Mouse (Mus musculus) embryonic facial prominence, embryonic 15.5 days (tissue): ENCODE data around the gene Tssc4. TPM values are rescaled to one million over a fixed set of nuclear protein-coding genes. Genes with fewer than 3 reads are reported as not detected.

Experiments used
- ATAC-seq: fragments of 200-750 bp; cut with Nextera tagmentation; 2 replicates; pipeline ENCODE4 v1.8.0; 2017; ENCODE audit warnings: low read depth, moderate TSS enrichment; ENCODE audit not compliant: insufficient number of reproducible peaks, low FRiP score, low TSS enrichment
- H3K27ac ChIP-seq: fragments of 300-500 bp; sonication (generic); replicated peaks from 2 replicates; pipeline ENCODE4 v1.5.1; 2015; ENCODE audit warnings: mild to moderate bottlenecking, inconsistent platforms
- H3K27me3 ChIP-seq: fragments of 300-500 bp; sonication (generic); 2 replicates; pipeline ENCODE4 v1.6.1; 2015; ENCODE audit warnings: inconsistent platforms
- H3K36me3 ChIP-seq: fragments of 300-500 bp; sonication (generic); 2 replicates; pipeline ENCODE4 v1.6.1; 2015; ENCODE audit warnings: mild to moderate bottlenecking, inconsistent platforms
- H3K4me1 ChIP-seq: fragments of 300-500 bp; sonication (generic); 2 replicates; pipeline ENCODE4 v1.6.1; 2015; ENCODE audit warnings: inconsistent platforms
- H3K4me2 ChIP-seq: fragments of 300-500 bp; sonication (generic); replicated peaks from 2 replicates; pipeline ENCODE4 v1.6.1; 2015; ENCODE audit warnings: mild to moderate bottlenecking, inconsistent platforms
- H3K4me3 ChIP-seq: fragments of 300-500 bp; sonication (generic); replicated peaks from 2 replicates; pipeline ENCODE4 v1.5.1; 2015; ENCODE audit warnings: mild to moderate bottlenecking, inconsistent platforms
- H3K9ac ChIP-seq: fragments of 300-500 bp; sonication (generic); 2 replicates; pipeline ENCODE4 v1.6.1; 2015; ENCODE audit warnings: inconsistent platforms
- H3K9me3 ChIP-seq: fragments of 300-500 bp; sonication (generic); replicated peaks from 2 replicates; pipeline ENCODE4 v1.6.1; 2016; ENCODE audit warnings: inconsistent platforms
- WGBS: fragments of 180-500 bp; shearing (Covaris S2); methylation state at CpG from one replicate; pipeline ENCODE4 v1.1.7; 2015; 5-methylcytosine and 5-hydroxymethylcytosine counted together
- polyA plus RNA-seq: library from polyadenylated mRNA; unstranded; fragments of >200 nt; fragmentation: Nextera tagmentation; extraction: Ambion mirVana; gene quantifications from 2 replicates; pipeline ENCODE4 v1.2.1, GENCODE M21; 2015

Gene Tssc4
- polyA plus RNA-seq, 1 experiment from 2014 or later: 104 TPM

DNA sequence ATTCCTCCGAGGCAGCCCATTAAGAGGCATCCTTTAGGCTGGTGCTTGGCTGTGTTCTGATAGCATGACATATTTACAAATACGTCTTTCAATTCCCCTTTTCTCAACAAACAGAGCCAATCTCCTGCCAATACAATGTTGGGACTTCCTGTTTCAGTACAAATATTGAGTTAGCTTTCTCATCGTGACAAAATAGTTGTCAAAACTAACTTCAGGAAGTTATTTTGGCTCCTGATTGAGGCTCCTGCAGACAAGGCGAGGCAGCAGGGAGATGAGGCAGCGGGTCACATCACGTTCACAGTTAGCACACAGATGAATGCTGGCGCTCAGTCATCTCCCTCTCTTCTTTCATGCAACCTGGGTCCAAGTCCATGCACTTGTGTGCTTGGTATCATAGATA, 22.7 kb upstream of the Tssc4 start:
- ATAC-seq: no peak
- Histone ChIP-seq H3K9me3 (no peaks in the 10 kb centered on the region), H3K4me1 (no peaks in the 10 kb centered on the region), H3K36me3 (no peaks in the 10 kb centered on the region), H3K4me2 (no peak overlapping the region), H3K9ac (no peak overlapping the region), H3K4me3 (no peak overlapping the region), H3K27me3 (no peaks in the 10 kb centered on the region), H3K27ac (no peak overlapping the region)
- 75% methylated on average over 7 of the region's 7 CpGs for WGBS

DNA sequence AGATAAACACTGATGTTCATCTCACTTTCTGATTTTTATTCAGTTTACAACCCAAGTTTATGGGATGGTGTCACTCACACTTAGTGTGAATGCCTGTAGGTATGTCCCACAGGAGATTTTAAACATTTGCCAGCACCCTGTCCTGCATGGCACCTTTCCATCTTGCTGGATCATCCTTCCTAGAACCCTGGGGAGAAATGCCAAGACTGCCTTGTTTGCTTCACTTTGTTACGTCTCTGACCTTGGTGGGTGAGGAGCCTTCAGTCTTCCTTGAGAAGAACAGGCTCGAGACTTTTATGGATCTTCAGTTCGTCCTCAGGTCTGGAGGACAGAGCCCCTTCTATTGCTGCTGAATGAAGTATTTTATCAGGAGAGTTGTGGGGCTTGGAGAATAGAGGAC, 19.7 kb upstream of the Tssc4 start:
- Histone ChIP-seq H3K4me2 (no peak overlapping the region), H3K27ac (no peak overlapping the region), H3K4me1 (peaks cover 16% of the 10 kb centered on the region), H3K9ac (no peak overlapping the region), H3K27me3 (no peaks in the 10 kb centered on the region), H3K4me3 (no peak overlapping the region), H3K9me3 (no peaks in the 10 kb centered on the region), H3K36me3 (no peaks in the 10 kb centered on the region)
- no peak for ATAC-seq
- WGBS: 73% methylated on average over 3 of the region's 3 CpGs

DNA sequence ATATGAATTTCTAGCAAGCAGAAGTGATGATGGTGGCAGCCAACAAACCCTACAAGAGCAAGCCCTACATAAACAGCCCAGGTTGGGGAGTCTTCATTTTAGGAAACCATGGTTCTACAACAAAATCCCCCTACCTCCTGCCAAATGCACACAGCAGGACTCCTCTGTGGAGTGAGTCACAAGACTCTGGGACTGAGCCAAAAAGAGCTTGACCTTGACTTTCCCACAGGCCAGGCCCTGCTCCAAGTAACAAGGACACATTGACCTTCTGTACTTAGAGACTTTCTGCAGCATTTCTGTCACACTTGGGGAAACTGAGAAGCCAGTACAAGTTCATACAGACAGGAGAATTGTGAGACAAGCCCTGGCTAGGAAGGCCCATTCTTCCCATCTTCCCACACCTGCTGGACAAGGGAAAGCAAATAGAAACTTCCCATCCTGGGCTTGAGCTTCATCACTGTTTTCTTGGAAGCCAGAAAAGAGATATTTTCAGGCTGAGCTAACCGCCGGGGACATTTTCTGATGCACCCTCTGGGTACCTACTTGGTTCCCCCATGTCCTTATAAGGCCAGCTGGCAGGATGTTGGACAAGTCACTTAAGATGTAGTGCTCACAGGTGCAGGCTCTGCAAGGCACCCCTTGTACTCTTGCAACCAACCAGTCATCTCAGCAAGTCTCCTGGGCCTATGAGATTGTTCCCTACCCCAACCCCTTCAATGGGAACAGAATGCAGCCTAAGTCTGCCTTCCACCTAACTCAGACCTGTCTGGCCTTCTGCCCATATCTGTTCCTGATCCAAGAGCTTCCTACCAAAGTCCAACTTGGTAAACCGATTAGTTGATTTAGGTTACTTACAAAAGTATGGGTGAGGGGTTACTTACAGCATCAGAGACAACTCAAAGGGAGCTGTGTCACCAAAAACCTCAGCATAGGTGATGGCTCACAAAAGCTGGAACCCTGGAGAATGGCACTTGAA, 18.9 kb upstream of the Tssc4 start:
- 88% methylated on average over 3 of the region's 3 CpGs for WGBS
- H3K9ac ChIP-seq: no peak overlapping the region

DNA sequence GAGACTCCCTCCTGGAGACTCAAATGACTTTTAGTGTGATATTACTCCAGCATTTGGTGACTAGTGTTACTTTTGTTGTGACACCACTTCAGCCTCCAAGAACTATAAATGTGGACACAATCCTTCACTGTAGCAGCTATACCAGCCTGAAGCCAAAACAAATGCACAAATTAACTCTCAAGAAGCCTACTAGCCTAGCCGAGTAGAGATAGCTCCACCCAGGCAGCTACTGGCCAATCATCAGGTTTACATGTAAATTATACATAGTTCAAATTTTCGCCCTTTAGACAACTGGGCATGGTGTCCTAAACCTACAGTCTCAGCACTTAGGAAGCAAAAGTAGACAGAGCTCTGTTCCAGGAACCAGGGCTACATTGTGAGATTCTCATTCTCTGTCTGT, 17.7 kb upstream of the Tssc4 start:
- H3K27ac ChIP-seq: no peak overlapping the region
- no peaks in the 10 kb centered on the region for H3K36me3 ChIP-seq
- H3K27me3 ChIP-seq: no peaks in the 10 kb centered on the region
- no peak overlapping the region for H3K4me2 ChIP-seq
- no peak overlapping the region for H3K9ac ChIP-seq
- no peak overlapping the region for H3K4me3 ChIP-seq
- WGBS: 48% methylated on average over 2 of the region's 2 CpGs
- peaks cover 36% of the 10 kb centered on the region for H3K4me1 ChIP-seq
- ATAC-seq: no peak
- H3K9me3 ChIP-seq: no peaks in the 10 kb centered on the region

More for the DNA sequence above, 18.9 kb upstream of the Tssc4 start:
- Histone ChIP-seq H3K4me2 (no peak overlapping the region), H3K4me1 (peaks cover 24% of the 10 kb centered on the region), H3K36me3 (no peaks in the 10 kb centered on the region), H3K4me3 (no peak overlapping the region), H3K9me3 (no peaks in the 10 kb centered on the region), H3K27me3 (no peaks in the 10 kb centered on the region), H3K27ac (no peak overlapping the region)
- no peak for ATAC-seq

DNA sequence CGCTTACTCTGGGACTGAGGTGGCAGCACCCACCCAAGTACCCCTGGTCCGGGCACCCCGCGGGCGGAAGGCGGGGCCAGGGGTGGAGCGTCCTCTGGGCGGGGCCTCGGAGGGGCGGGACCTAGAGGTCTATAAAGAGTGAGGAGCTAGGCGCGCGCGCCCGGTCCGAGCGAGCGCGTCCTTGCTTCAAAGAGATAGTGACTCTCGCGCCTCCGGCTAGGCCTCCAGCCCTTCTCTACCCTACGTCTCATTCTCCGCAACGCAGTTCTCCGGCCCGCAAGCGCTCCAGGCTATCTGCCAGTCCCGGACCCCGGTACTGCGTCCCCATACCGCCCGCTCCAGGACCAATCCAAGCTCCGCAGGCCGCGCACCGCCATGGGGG, 16.4 kb upstream of the Tssc4 start, which contains the start of gene Cd81:
Gene Cd81, plus strand, starts transcription at position 114 of the 382 bp plus-strand sequence.
- H3K36me3 ChIP-seq: no peaks in the 10 kb centered on the region
- peak within 1 kb of the TSS; percentile 93 for H3K27ac ChIP-seq
- no peaks in the 10 kb centered on the region for H3K27me3 ChIP-seq
- peak within 1 kb of the TSS; percentile 85 for H3K4me2 ChIP-seq
- H3K4me1 ChIP-seq: peaks cover 49% of the 10 kb centered on the region
- WGBS: under 1% methylated on average over 30 of the region's 37 CpGs
- H3K9me3 ChIP-seq: no peaks in the 10 kb centered on the region
- peak within 1 kb of the TSS; percentile 77 for H3K4me3 ChIP-seq
- peak within 1 kb of the TSS; percentile 90 for H3K9ac ChIP-seq
- ATAC-seq: peak; percentile 82

DNA sequence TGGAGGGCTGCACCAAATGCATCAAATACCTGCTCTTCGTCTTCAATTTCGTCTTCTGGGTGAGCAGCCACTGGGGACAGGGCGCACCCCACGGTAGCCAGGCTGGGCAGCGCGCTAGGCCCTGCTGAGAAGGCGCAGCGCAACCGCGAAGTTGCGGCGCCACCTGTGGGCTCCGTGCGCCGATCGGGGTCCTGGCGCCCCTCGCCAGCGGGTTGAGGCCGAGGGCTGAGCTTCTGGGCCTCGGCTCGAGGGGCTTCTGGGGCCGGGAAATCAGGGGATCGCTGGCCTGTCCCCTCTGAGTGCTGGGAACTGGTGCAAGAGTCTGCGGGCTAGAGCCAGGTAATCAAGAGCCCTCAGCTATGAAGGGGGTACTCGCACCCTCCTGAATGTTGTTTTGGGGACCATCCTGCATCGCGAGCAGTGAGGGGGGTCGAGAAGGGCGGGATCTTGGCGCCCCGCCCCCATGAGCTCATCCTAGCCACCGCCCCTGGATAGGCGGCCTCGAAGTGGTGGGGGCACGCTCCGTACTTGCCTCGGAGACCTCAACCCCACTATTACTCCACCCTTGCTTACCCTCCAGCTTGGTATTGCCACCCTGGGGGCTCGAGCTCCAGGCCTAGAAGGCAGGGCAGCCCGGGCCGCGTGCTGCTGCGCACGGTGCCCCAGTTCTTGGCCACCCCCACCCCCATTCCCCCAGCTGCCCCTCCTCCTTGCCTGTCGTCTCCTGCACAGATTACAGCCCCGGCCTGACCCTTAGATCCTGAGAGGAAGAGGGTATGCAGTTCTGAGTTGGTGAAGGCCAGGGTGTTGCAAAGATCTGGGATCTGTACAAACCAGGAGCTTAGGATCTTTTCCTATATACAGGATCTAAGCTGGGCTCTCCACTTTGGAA, 15.8 kb upstream of the Tssc4 start:
- peak; percentile 83 for ATAC-seq
- Histone ChIP-seq H3K27ac (peak overlapping the region; percentile 93), H3K27me3 (no peaks in the 10 kb centered on the region), H3K4me1 (peaks cover 55% of the 10 kb centered on the region), H3K9ac (peak overlapping the region; percentile 90), H3K9me3 (no peaks in the 10 kb centered on the region), H3K4me3 (peak overlapping the region; percentile 77), H3K36me3 (no peaks in the 10 kb centered on the region), H3K4me2 (peak overlapping the region; percentile 85)
- under 1% methylated on average over 46 of the region's 46 CpGs for WGBS

DNA sequence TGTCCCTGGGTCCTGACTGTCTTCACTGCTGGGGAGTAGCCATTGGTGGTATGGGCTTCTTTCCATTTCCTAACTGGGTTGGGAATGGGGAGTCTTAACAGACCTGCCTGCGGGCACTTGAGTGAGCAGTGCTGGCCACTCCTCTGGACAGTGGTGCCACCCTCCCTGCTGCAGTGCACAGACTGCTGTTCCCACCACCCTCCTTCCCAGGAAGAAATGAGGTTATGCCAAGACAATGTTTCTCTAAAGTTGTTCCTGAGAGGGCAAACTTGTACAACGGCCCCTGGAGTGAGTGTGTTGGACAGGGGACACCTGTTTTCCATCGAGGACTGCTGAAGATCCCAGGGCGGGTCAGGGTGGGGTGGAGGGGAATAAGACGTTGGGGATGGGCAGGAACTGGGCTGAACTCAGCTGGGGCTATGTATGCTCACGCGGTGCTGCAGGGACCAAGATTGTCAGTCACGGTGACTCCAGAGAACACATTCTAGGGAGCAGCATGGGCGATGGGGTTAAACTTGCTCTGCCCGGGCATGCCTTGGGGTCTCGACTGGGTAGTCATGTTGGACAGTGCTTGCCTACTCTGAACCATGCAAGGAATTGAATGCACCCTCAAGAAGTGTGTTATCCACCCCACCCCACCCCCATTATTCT, 15.0 kb upstream of the Tssc4 start:
- WGBS: 26% methylated on average over 11 of the region's 11 CpGs
- Histone ChIP-seq H3K27ac (peak overlapping the region; percentile 93), H3K9ac (peak overlapping the region; percentile 90), H3K4me3 (peak overlapping the region; percentile 77), H3K4me1 (peaks cover 64% of the 10 kb centered on the region), H3K4me2 (peak overlapping the region; percentile 85), H3K9me3 (no peaks in the 10 kb centered on the region), H3K27me3 (no peaks in the 10 kb centered on the region), H3K36me3 (no peaks in the 10 kb centered on the region)
- ATAC-seq: no peak

DNA sequence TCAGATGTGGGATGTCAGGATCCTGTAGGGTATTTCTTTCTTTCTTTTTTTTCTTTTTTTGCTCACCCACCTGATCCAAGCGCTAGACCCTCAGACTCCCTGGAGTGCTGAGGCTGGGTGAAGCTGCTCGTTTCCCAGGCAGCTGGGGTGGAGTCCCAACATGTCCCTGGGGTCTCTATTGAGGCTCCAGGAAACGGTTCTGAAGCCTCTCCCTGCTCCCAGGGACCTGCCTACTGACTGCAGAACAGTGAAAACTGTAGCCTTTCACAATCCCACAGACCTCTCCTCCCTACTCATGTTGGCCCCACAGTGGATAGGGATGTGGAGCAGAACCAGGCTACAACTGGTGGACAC, 14.5 kb upstream of the Tssc4 start:
- Histone ChIP-seq H3K27ac (0 out of 2 replicates have a peak overlapping the region, but pooled peaks have one; percentile 68), H3K4me3 (peak overlapping the region; percentile 77)
- 30% methylated on average over 3 of the region's 3 CpGs for WGBS

DNA sequence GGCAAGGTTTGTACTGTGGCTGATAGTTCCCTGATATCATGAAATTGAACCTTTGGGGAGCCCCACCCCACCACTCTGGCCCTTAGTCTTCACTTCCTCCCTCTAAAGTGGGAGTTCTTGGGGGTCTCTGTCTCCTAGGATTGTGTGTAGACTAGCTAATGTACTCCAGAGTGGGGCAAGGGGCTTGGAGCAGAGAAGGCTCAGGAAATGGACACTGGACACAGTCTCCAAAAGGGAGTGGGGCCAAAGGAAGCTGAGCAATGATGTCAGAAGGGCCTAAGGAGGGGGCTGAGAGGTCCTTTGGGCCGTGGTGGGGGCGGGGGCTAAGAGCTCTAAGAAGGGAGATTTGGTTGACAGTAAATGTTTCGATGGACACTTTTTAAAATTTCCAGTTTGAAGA, 14.0 kb upstream of the Tssc4 start:
- no peak for ATAC-seq
- H3K27me3 ChIP-seq: no peaks in the 10 kb centered on the region
- H3K36me3 ChIP-seq: no peaks in the 10 kb centered on the region
- peak overlapping the region; percentile 85 for H3K4me2 ChIP-seq
- no peaks in the 10 kb centered on the region for H3K9me3 ChIP-seq
- 0 out of 2 replicates have a peak overlapping the region, but pooled peaks have one; percentile 68 for H3K27ac ChIP-seq
- 74% methylated on average over 3 of the region's 3 CpGs for WGBS
- peak overlapping the region; percentile 90; the same call in 1 of the 2 replicates for H3K9ac ChIP-seq
- H3K4me3 ChIP-seq: peak overlapping the region; percentile 77
- peaks cover 72% of the 10 kb centered on the region for H3K4me1 ChIP-seq

More for the DNA sequence above, 14.5 kb upstream of the Tssc4 start:
- Histone ChIP-seq H3K27me3 (no peaks in the 10 kb centered on the region), H3K36me3 (no peaks in the 10 kb centered on the region), H3K4me2 (peak overlapping the region; percentile 85), H3K9me3 (no peaks in the 10 kb centered on the region), H3K4me1 (peaks cover 69% of the 10 kb centered on the region), H3K9ac (peak overlapping the region; percentile 90; the same call in 1 of the 2 replicates)
- no peak for ATAC-seq

DNA sequence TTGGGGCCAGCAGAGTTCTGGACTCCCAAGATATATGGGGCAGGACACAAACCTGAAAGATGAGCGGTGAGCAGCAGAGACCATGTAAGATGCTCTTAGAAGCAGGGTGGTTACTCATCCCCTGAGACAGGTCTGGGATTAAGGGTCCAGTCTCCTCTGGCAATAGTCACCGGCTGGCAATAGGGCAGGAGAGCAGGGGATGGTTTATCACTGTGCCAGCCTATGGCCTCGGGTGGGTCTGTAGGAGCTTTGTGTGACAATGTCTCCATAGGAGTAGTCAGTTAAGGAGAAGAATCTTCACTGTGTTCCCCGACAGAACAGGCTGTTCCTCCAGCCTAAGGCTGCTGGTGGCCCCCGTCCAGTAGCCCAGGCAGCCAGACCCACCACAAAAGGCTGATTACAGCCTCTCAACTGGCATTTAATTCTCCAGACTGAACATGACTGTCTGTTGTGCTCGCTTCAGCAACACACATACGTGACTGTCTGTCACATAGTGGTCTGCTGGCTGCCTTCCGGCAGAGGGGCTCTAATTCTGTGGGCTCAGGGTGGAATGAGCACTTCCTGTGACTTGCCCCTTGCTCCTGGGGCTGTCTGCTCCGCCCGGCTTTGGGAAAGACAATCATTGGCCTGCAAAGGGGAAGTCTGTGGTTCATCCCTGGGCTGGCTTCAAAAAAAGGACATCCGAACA, 13.4 kb upstream of the Tssc4 start:
- Histone ChIP-seq H3K9ac (0 out of 2 replicates have a peak overlapping the region, but pooled peaks have one; percentile 90), H3K9me3 (no peaks in the 10 kb centered on the region), H3K4me1 (peaks cover 76% of the 10 kb centered on the region), H3K4me2 (peak overlapping the region; percentile 85), H3K4me3 (peak overlapping the region; percentile 77), H3K27me3 (no peaks in the 10 kb centered on the region), H3K36me3 (peaks cover 1% of the 10 kb centered on the region), H3K27ac (peak overlapping the region; percentile 68)
- 66% methylated on average over 11 of the region's 11 CpGs for WGBS
- no peak for ATAC-seq
